Mouse (Mus musculus) CH12.LX (cell line): ENCODE data around the gene Cradd.

Experiments used
- CHD2 ChIP-seq: IDR thresholded peaks from 2 replicates; pipeline ENCODE4 v1.6.1; 2011; ENCODE audit warnings: low read length, improper control_type of control experiment
- CTCF ChIP-seq, 2 experiments: IDR thresholded peaks in 1 of 2; conservative IDR thresholded peaks in 1 of 2; 2 replicates each; pipeline ENCODE4 v1.5.1; 2011 to 2012; ENCODE audit warnings: low read depth in 2 of 2, low read length in 2 of 2, improper control_type of control experiment in 1 of 2, inconsistent platforms in 1 of 2, mild to moderate bottlenecking in 1 of 2, moderate library complexity in 1 of 2
- E2F4 ChIP-seq: IDR thresholded peaks from 2 replicates; pipeline ENCODE4 v1.6.1; 2011; ENCODE audit warnings: low read depth, low read length, improper control_type of control experiment; ENCODE audit not compliant: insufficient replicate concordance
- KAT2A ChIP-seq: IDR thresholded peaks from 2 replicates; pipeline ENCODE4 v1.6.1; 2012; ENCODE audit warnings: low read length, improper control_type of control experiment, inconsistent platforms; ENCODE audit not compliant: insufficient replicate concordance
- MXI1 ChIP-seq: IDR thresholded peaks from 2 replicates; pipeline ENCODE4 v1.6.1; 2011; ENCODE audit warnings: mild to moderate bottlenecking, low read depth, low read length, improper control_type of control experiment
- POLR2A ChIP-seq: IDR thresholded peaks from 2 replicates; pipeline ENCODE4 v1.6.1; 2011; ENCODE audit warnings: low read depth, mild to moderate bottlenecking, improper control_type of control experiment, low read length
- UBTF ChIP-seq: IDR thresholded peaks from 2 replicates; pipeline ENCODE4 v1.6.1; 2012; ENCODE audit warnings: low read depth, mild to moderate bottlenecking, inconsistent platforms, low read length, improper control_type of control experiment, moderate library complexity
- USF1 ChIP-seq: IDR thresholded peaks from 2 replicates; pipeline ENCODE4 v1.6.1; 2014; ENCODE audit warnings: low read depth, mild to moderate bottlenecking, inconsistent platforms, low read length, improper control_type of control experiment
- ZC3H11A ChIP-seq: IDR thresholded peaks from 2 replicates; pipeline ENCODE4 v1.6.1; 2012; ENCODE audit warnings: low read depth, mild to moderate bottlenecking, inconsistent platforms, low read length, improper control_type of control experiment
- ZMIZ1 ChIP-seq: IDR thresholded peaks from 2 replicates; pipeline ENCODE4 v1.6.1; 2012; ENCODE audit warnings: low read depth, mild to moderate bottlenecking, inconsistent platforms, low read length, improper control_type of control experiment
- ZNF384 ChIP-seq: IDR thresholded peaks from 2 replicates; pipeline ENCODE4 v1.6.1; 2012; ENCODE audit warnings: low read depth, low read length, improper control_type of control experiment, inconsistent platforms

DNA sequence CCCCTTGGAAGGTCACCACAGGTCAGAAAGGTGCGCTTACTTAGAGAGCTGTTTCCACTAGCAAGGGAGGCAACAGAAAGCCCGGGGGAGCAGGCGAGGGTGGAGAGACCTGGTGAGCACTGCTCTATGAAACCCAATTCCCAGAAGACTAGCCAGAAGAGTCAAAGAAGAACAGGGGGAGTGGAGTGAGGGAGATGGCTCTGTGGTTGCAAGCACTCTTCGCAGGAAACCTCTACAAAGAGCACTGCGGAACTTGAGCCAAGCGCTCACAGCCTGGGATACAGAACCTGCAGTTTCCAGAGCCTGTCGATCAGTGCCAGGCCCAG is 24.2 kb downstream of the Cradd start:
- peak; percentile 19 for TF ChIP-seq POLR2A
- TF ChIP-seq USF1, result no peak
- peak; percentile 75 for TF ChIP-seq ZMIZ1
- TF ChIP-seq UBTF, result no peak
- no peak for TF ChIP-seq ZNF384
- no peak for TF ChIP-seq E2F4
- peak; percentile 25 for TF ChIP-seq MXI1
- TF ChIP-seq ZC3H11A, result no peak
- no peak for TF ChIP-seq CTCF (conservative IDR thresholded peaks at IDR 0.05 in 1 of 2, IDR thresholded peaks at IDR 0.05 in 1 of 2; ENCODE audit: low read depth in 2 of 2, low read length in 2 of 2)
- TF ChIP-seq KAT2A, result no peak
- TF ChIP-seq CHD2, result no peak
